9 mouse cellular contexts compared by ENCODE assay signal in genomic region chr14:57533214-57533613, GRCm38 (mm10). TPM values are rescaled to one million over a fixed set of nuclear protein-coding genes. Genes with fewer than 3 reads are reported as not detected.
DNase-seq lines count a peak whose midpoint lies in the region; ATAC-seq and TF ChIP-seq lines count a peak whose summit lies in the region.
"Had no signal": no experiment of that assay in that cellular context is flagged by ENCODE, and none has a peak within 500 bp of the region (broad histone marks: within the 10 kb centered on the region; RNA-seq: fewer than 3 reads in every experiment).

No protein-coding gene starts in this region.

- in situ Hi-C loops in Patski (cut with MboI; ENCODE audit: low pct_unique_long_range_greater_than_20kb), result no loop called here

- H3K27ac ChIP-seq in kidney, adult 2 months (ENCODE audit: insufficient read depth, low read depth, low read length), result no peak overlapping the region
- no peak overlapping the region for H3K27ac ChIP-seq in kidney, embryonic 15.5 days
- no peak overlapping the region for H3K27ac ChIP-seq in small intestine, adult 2 months (ENCODE audit: insufficient read depth, low read depth, low read length)

- DNase-seq in kidney, adult 2 months, result peak; percentile 54
- DNase-seq in CD4-positive helper T cell, adult 2 months (ENCODE audit: low read depth, low spot score), result peak; percentile 21
- DNase-seq in Patski (ENCODE audit: low read depth, low spot score), result no peak
- DNase-seq in embryo, embryonic 10 days (ENCODE audit: low spot score), result peak; percentile 79
- peak; percentile 80 for DNase-seq in kidney, postnatal 4 days
- DNase-seq in natural killer cell, adult 2 months (ENCODE audit: low spot score in 2 of 2), result no peak

- ATAC-seq in kidney, embryonic 15.5 days (replicated peaks; ENCODE audit: low FRiP score), result no peak
- ATAC-seq in Patski, result no peak

- peak; percentile 77 for TF ChIP-seq CTCF in kidney, adult 2 months (conservative IDR thresholded peaks at IDR 0.05; ENCODE audit: insufficient read depth, insufficient read length, low read depth, low read length)
- TF ChIP-seq CTCF in Patski (IDR thresholded peaks at IDR 0.05), result peak; percentile 93
- TF ChIP-seq CTCF in small intestine, adult 2 months (IDR thresholded peaks at IDR 0.05; ENCODE audit: extremely low read depth, insufficient read length, insufficient replicate concordance, low read depth, low read length), result peak; percentile 86

- no peaks in the 10 kb centered on the region for H3K27me3 ChIP-seq in kidney, adult 2 months (replicated peaks; ENCODE audit: control insufficient read depth, insufficient read depth, low read length)
- H3K27me3 ChIP-seq in kidney, embryonic 15.5 days, result peaks cover 20% of the 10 kb centered on the region
- no peaks in the 10 kb centered on the region for H3K27me3 ChIP-seq in Patski
- no peaks in the 10 kb centered on the region for H3K27me3 ChIP-seq in small intestine, adult 2 months (ENCODE audit: control insufficient read depth, insufficient read depth, low read length)
- H3K27me3 ChIP-seq: lung, embryonic 15.5 days had no signal

- H3K4me3 ChIP-seq in kidney, adult 2 months (ENCODE audit: insufficient read depth, low read depth, low read length), result no peak overlapping the region
- no peak overlapping the region for H3K4me3 ChIP-seq in kidney, embryonic 15.5 days (replicated peaks)
- H3K4me3 ChIP-seq in small intestine, adult 2 months (ENCODE audit: low read depth, low read length), result no peak overlapping the region
- H3K4me3 ChIP-seq: lung, embryonic 15.5 days had no signal

- no peaks in the 10 kb centered on the region for H3K36me3 ChIP-seq in kidney, adult 2 months (ENCODE audit: control insufficient read depth, insufficient read depth, low read length)
- H3K36me3 ChIP-seq in kidney, embryonic 15.5 days, result no peaks in the 10 kb centered on the region
- H3K36me3 ChIP-seq in small intestine, adult 2 months (ENCODE audit: control insufficient read depth, insufficient read depth, low read length), result no peaks in the 10 kb centered on the region
- H3K36me3 ChIP-seq: lung, embryonic 15.5 days had no signal

- no peak for TF ChIP-seq POLR2A in kidney, adult 2 months (IDR thresholded peaks at IDR 0.05; ENCODE audit: low read depth, low read length)
- no peak for TF ChIP-seq POLR2A in small intestine, adult 2 months (IDR thresholded peaks at IDR 0.05; ENCODE audit: low read depth, low read length)

- CTCF ChIA-PET in Patski (lab: Charles Lee), result interaction anchor here (0.6 to 1.9 kb wide), 4 partner anchors 24 to 85 kb away, joined by 3 to 6 read pairs (median 4); no protein-coding TSS in a partner anchor

- H3K9ac ChIP-seq in kidney, embryonic 15.5 days, result no peak overlapping the region
- H3K9ac ChIP-seq: lung, embryonic 15.5 days had no signal

- POLR2A ChIA-PET in Patski (lab: Charles Lee), result no interaction called here

- no peak overlapping the region for H3K4me2 ChIP-seq in kidney, embryonic 15.5 days
- H3K4me2 ChIP-seq: lung, embryonic 15.5 days had no signal

- H3K4me1 ChIP-seq in kidney, adult 2 months (ENCODE audit: control insufficient read depth, insufficient read depth, low read length), result no peaks in the 10 kb centered on the region; the same call in 1 of the 2 replicates
- H3K4me1 ChIP-seq in kidney, embryonic 15.5 days, result peaks cover 43% of the 10 kb centered on the region
- H3K4me1 ChIP-seq in small intestine, adult 2 months (ENCODE audit: control insufficient read depth, insufficient read depth, insufficient read length, low read length), result no peaks in the 10 kb centered on the region; the same call in 1 of the 2 replicates

- no peaks in the 10 kb centered on the region for H3K9me3 ChIP-seq in kidney, embryonic 15.5 days (replicated peaks)
- H3K9me3 ChIP-seq: lung, embryonic 15.5 days had no signal

- WGBS in kidney, adult 2 months, result 55% methylated on average over 3 of the region's 3 CpGs
- WGBS in kidney, embryonic 15.5 days, result 39% methylated on average over 3 of the region's 3 CpGs
- 55% methylated on average over 3 of the region's 3 CpGs for WGBS in small intestine, adult 2 months

RNA-seq across cellular contexts. Expression of gene Il17d, which starts 8.6 kb away (rescaled TPM):
- 1.5 and 3.0 TPM in 2 replicates for polyA plus RNA-seq in kidney, adult 2 months (2012; rRNA removed)
- polyA plus RNA-seq in kidney, embryonic 15.5 days (2015; fragmentation: Nextera tagmentation; extraction: Ambion mirVana), result 2.1 and 2.9 TPM in 2 replicates
- 1.1 TPM for polyA plus RNA-seq in Patski (2021)
- polyA plus RNA-seq in small intestine, adult 2 months (2012; rRNA removed), result 5.6 and 7.1 TPM in 2 replicates

RNA-seq across cellular contexts. Expression of gene Eef1akmt1, which starts 38.2 kb away (rescaled TPM):
- 21.7 and 24.4 TPM in 2 replicates for polyA plus RNA-seq in kidney, adult 2 months (2012; rRNA removed)
- 82.3 and 89.2 TPM in 2 replicates for polyA plus RNA-seq in kidney, embryonic 15.5 days (2015; fragmentation: Nextera tagmentation; extraction: Ambion mirVana)
- polyA plus RNA-seq in Patski (2021), result 28.1 TPM
- polyA plus RNA-seq in small intestine, adult 2 months (2012; rRNA removed), result 3.0 and 3.8 TPM in 2 replicates

Comparison
In these comparisons a context has a peak if more than half of its experiments do, and no peak if none do; other contexts are left out.
1. DNase-seq: peak in kidney, adult 2 months (single experiment), CD4-positive helper T cell, adult 2 months (single experiment), embryo, embryonic 10 days (single experiment) and kidney, postnatal 4 days (2 of 2); none in Patski (single experiment) and natural killer cell, adult 2 months (0 of 2).
2. Peak in every context shown above with its lines, with median percentiles within 50 percentile points of each other: CTCF ChIP-seq.